Mouse (Mus musculus) megakaryocyte-erythroid progenitor cell, adult 5-6 weeks (primary cell): ENCODE measurements around the gene Nfatc4. TPM values are rescaled to one million over a fixed set of nuclear protein-coding genes. Genes with fewer than 3 reads are reported as not detected.

Experiments used
- ATAC-seq: replicated peaks from 2 replicates; pipeline ENCODE4 v1.8.0; 2016; ENCODE audit warnings: mild to moderate bottlenecking, inconsistent platforms; ENCODE audit not compliant: severe bottlenecking, poor library complexity, low FRiP score, low TSS enrichment
- total RNA-seq, 2 experiments: library from RNA; stranded (forward) in 1 of 2; stranded (reverse) in 1 of 2; fragments of 200-1000, 215-1000 nt in 1 of 2; fragments of >200 nt in 1 of 2; fragmentation: Nextera tagmentation in 1 of 2; gene quantifications; 2 replicates each; pipeline ENCODE4 v1.2.3; 2014 to 2017

The Nfatc4 gene
- total RNA-seq, 2 experiments from 2014 or later: not detected

GRCm38 (mm10) chr14:55819845-55820405 is 3.0 kb upstream of the Nfatc4 start:
- no peak for ATAC-seq

- ATAC-seq: no peak
Measured at GRCm38 (mm10) chr14:55820576-55820975, 2.4 kb upstream of the Nfatc4 start.

- peak; percentile 93 for ATAC-seq
Measured at GRCm38 (mm10) chr14:55822435-55822990, 431 bp upstream of the Nfatc4 start.

GRCm38 (mm10) chr14:55824001-55824480 is 1.1 kb downstream of the Nfatc4 start:
- no peak for ATAC-seq

- no peak for ATAC-seq
Measured at GRCm38 (mm10) chr14:55824481-55825215, 1.7 kb downstream of the Nfatc4 start.

- ATAC-seq: no peak
Measured at GRCm38 (mm10) chr14:55825216-55826051, 2.5 kb downstream of the Nfatc4 start.

- ATAC-seq: no peak
Measured at GRCm38 (mm10) chr14:55826142-55826541, 3.2 kb downstream of the Nfatc4 start.

GRCm38 (mm10) chr14:55826551-55827340 is 3.8 kb downstream of the Nfatc4 start:
- ATAC-seq: no peak

GRCm38 (mm10) chr14:55828716-55829263 is 5.8 kb downstream of the Nfatc4 start:
- no peak for ATAC-seq

- ATAC-seq: no peak
Measured at GRCm38 (mm10) chr14:55829854-55830253, 6.9 kb downstream of the Nfatc4 start.

- ATAC-seq: no peak
Measured at GRCm38 (mm10) chr14:55830331-55830730, 7.4 kb downstream of the Nfatc4 start.

- ATAC-seq: no peak
Measured at GRCm38 (mm10) chr14:55833126-55833525, 10.2 kb downstream of the Nfatc4 start.

GRCm38 (mm10) chr14:55834808-55835533 is 12.0 kb downstream of the Nfatc4 start:
- no peak for ATAC-seq

GRCm38 (mm10) chr14:55838312-55838711 is 15.4 kb downstream of the Nfatc4 start:
- ATAC-seq: no peak

GRCm38 (mm10) chr14:55838740-55839139 is 15.8 kb downstream of the Nfatc4 start:
- 0 out of 2 replicates have a peak, but pooled peaks have one; percentile 32 for ATAC-seq

- no peak for ATAC-seq
Measured at GRCm38 (mm10) chr14:55840853-55841366, 18.0 kb downstream of the Nfatc4 start.

- no peak for ATAC-seq
Measured at GRCm38 (mm10) chr14:55842794-55843193, 19.9 kb downstream of the Nfatc4 start.
